Mouse (Mus musculus): Measurements from ENCODE around the gene Tns4. TPM values are rescaled to one million over a fixed set of nuclear protein-coding genes. Genes with fewer than 3 reads are reported as not detected.

Tns4 gene
- polyA plus RNA-seq, 1 experiment: 0.11 TPM

DNA sequence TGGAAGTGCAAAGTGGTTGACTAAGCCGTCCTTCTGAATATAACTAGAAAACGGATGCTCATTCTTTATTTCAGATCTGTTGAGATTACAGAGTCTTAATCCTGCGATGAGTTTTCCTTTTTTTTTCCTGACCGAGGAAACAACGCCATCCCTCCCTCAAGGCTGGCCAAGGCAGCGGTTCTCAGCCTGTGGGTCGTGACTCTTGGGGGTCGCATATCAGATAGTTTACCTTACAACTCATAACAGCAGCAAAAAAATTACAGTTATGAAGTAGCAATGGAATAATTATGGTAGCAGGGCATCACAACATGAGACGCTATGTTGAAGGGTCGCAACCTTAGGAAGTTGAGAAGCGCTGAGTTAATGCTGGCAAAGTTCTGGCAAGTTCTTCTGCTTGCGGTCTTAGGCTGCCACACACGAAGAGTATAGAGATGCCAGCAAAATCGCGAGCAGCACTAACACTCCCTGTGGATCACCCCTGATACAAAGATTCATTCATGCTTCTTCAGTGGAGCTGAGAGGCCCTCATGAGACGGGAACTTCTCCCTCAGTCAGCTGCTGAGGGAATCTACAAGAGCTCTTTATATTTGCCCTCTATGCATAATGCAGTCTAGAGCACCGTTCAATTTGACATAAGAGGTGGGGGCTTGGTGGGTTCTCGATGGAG, 64.5 kb downstream of the Tns4 start:
- no peak for TF ChIP-seq REST (IDR thresholded peaks at IDR 0.05; ENCODE audit: insufficient read depth, insufficient read length)
- TF ChIP-seq USF1 (IDR thresholded peaks at IDR 0.05; ENCODE audit: low read depth): no peak
- TF ChIP-seq POLR2AphosphoS2 (IDR thresholded peaks at IDR 0.05; ENCODE audit: insufficient read length, low read depth): no peak
- no peak overlapping the region for H3ac ChIP-seq (ENCODE audit: control insufficient read depth, insufficient read length)
- H3K36me3 ChIP-seq (ENCODE audit: control insufficient read depth, insufficient read depth): peaks cover 5% of the 10 kb centered on the region
- peaks cover 44% of the 10 kb centered on the region for H3K79me2 ChIP-seq (ENCODE audit: control insufficient read depth, insufficient read depth)
- peak overlapping the region; percentile 56 for H3K4me2 ChIP-seq (ENCODE audit: low read depth)
- peak overlapping the region; percentile 68 for H3K4me3 ChIP-seq
- no peaks in the 10 kb centered on the region for H3K27me3 ChIP-seq (ENCODE audit: control insufficient read depth, insufficient read depth, insufficient read length)

DNA sequence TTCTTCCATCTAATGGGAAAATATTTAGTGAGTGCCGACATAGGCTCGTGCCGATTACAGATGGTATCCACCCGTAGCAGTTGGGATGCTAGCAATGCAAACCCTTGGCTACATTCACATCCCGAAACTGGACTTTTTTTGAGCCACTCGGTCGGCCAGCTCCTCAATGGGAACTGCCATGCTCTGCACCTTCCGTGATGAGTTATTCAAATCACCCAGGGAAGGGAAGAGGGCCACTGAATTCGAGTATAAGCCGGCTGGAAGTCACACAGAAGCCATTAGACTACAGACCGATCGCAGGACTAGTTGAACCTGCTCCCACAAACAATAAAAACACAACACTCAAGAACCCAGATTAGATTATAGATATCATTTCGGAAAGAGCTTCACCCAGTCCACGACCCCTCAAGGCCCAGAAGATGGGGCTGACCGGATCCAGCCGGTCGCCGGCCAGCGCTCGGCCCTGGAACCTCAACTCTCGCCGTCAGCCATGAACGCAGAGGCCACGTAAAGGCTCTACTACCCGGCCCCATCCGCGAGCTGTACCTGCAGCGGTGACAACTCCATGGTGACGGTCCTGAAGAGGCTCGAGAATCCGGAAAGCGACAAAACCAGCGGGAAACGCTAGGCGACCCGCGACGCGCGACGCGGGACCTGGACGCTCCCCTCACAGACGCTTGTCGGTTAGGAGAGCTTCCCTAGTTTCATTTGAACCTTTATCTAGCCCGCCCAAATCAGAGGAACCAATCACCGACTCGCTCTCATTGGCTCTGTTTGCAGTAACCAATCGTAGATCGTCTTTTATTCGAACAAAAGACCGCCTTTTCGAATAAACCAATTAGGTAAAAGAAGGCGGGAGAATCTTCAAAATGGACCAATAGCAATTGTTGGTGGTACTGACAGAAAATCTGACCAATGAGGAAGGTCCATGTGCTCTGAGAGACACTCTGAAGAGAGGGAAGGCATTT, 65.3 kb downstream of the Tns4 start, which contains the start of gene Top2a:
Gene Top2a, minus strand, starts transcription at position 690 of the 968 bp plus-strand sequence.
- Histone ChIP-seq H3K27me3 (ENCODE audit: control insufficient read depth, insufficient read depth, insufficient read length) (no peaks in the 10 kb centered on the region), H3K4me3 (peak within 1 kb of the TSS; percentile 68), H3K79me2 (ENCODE audit: control insufficient read depth, insufficient read depth) (peaks cover 52% of the 10 kb centered on the region), H3ac (ENCODE audit: control insufficient read depth, insufficient read length) (no peak within 1 kb of the TSS), H3K36me3 (ENCODE audit: control insufficient read depth, insufficient read depth) (peaks cover 5% of the 10 kb centered on the region), H3K4me2 (ENCODE audit: low read depth) (peak within 1 kb of the TSS; percentile 81)
- TF ChIP-seq POLR2A (IDR thresholded peaks at IDR 0.05; ENCODE audit: insufficient read length, low read depth) (peak; percentile 86), POLR2AphosphoS2 (IDR thresholded peaks at IDR 0.05; ENCODE audit: insufficient read length, low read depth) (peak; percentile 87), TCF3 (IDR thresholded peaks at IDR 0.05; ENCODE audit: insufficient read length, low read depth) (no peak), E2F4 (IDR thresholded peaks at IDR 0.05; ENCODE audit: insufficient read depth) (peak; percentile 93)

- Histone ChIP-seq H3K4me2 (ENCODE audit: low read depth) (peak overlapping the region; percentile 81), H3K4me3 (peak overlapping the region; percentile 68), H3K79me2 (ENCODE audit: control insufficient read depth, insufficient read depth) (peaks cover 55% of the 10 kb centered on the region), H3K36me3 (ENCODE audit: control insufficient read depth, insufficient read depth) (peaks cover 5% of the 10 kb centered on the region), H3K27me3 (ENCODE audit: control insufficient read depth, insufficient read depth, insufficient read length) (no peaks in the 10 kb centered on the region), H3ac (ENCODE audit: control insufficient read depth, insufficient read length) (no peak overlapping the region)
- TF ChIP-seq POLR2A (IDR thresholded peaks at IDR 0.05; ENCODE audit: insufficient read length, low read depth) (no peak), MYOD1 (IDR thresholded peaks at IDR 0.05; ENCODE audit: control insufficient read depth in 1 of 3, insufficient read length in 2 of 3, low read depth in 2 of 3) (no peak), POLR2AphosphoS2 (IDR thresholded peaks at IDR 0.05; ENCODE audit: insufficient read length, low read depth) (no peak), MAX (IDR thresholded peaks at IDR 0.05; ENCODE audit: low read depth) (no peak), USF1 (IDR thresholded peaks at IDR 0.05; ENCODE audit: low read depth) (no peak), REST (IDR thresholded peaks at IDR 0.05; ENCODE audit: insufficient read depth, insufficient read length) (no peak), SRF (IDR thresholded peaks at IDR 0.05; ENCODE audit: control insufficient read depth, insufficient read length, low read depth) (no peak), CEBPB (IDR thresholded peaks at IDR 0.05; ENCODE audit: insufficient read depth, poor library complexity, severe bottlenecking) (no peak), TCF3 (IDR thresholded peaks at IDR 0.05; ENCODE audit: insufficient read length, low read depth) (no peak), TCF12 (IDR thresholded peaks at IDR 0.05; ENCODE audit: insufficient read depth, poor library complexity, severe bottlenecking) (no peak), MYOG (IDR thresholded peaks at IDR 0.05; ENCODE audit: control insufficient read depth in 1 of 3, insufficient read depth in 1 of 3, insufficient read length in 2 of 3, low read depth in 2 of 3) (no peak), E2F4 (IDR thresholded peaks at IDR 0.05; ENCODE audit: insufficient read depth) (no peak)
Observed at GRCm38 (mm10) chr11:99023094-99023493, 66.0 kb downstream of the Tns4 start.

DNA sequence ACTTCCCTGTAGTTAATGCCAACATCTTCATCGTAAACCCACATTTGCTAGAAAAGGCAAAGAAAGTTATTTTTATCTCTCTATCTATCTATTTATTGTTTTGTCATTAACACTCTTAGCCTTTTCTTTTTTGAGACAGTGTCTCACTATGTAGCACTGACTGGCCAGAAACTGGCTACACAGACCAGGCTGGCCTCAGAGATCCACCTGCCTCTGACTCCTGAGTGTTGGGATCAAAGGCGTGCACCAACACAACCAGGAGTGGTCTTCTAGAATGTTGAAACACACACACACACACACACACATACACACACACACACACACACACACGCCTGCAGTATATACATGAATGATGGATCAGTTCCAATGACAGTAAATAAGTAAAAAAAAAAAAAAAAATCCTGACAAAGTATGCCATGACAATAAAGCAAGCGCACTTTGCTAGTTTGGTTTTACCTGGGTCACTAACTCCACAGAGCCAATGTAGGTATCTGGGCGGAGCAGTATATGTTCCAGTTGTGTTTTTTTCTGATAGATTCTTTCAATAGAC, 66.6 kb downstream of the Tns4 start:
- peak overlapping the region; percentile 81 for H3K4me2 ChIP-seq (ENCODE audit: low read depth)
- H3K79me2 ChIP-seq (ENCODE audit: control insufficient read depth, insufficient read depth): peaks cover 60% of the 10 kb centered on the region
- H3ac ChIP-seq (ENCODE audit: control insufficient read depth, insufficient read length): no peak overlapping the region
- H3K4me3 ChIP-seq: peak overlapping the region; percentile 68
- no peak for TF ChIP-seq POLR2AphosphoS2 (IDR thresholded peaks at IDR 0.05; ENCODE audit: insufficient read length, low read depth)
- TF ChIP-seq POLR2A (IDR thresholded peaks at IDR 0.05; ENCODE audit: insufficient read length, low read depth): no peak
- H3K36me3 ChIP-seq (ENCODE audit: control insufficient read depth, insufficient read depth): peaks cover 11% of the 10 kb centered on the region
- H3K27me3 ChIP-seq (ENCODE audit: control insufficient read depth, insufficient read depth, insufficient read length): no peaks in the 10 kb centered on the region

DNA sequence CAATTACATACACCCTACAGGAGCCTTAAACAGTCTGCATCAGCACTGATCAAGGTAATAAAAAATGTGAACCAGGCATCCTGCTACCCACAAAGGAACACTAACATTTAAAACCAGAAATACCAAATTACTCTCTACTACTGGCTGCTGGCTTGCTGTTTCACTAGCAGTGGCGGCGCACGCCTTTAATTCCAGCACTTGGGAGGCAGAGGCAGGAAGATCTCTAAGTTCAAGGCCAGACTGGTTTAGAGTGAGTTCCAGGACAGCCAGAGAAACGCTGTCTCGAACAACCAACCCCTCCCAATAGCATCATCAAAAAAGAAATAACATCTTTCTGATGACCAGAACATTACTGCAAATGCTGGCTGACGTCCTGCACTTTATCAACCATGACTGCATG, 69.3 kb downstream of the Tns4 start:
- no peak overlapping the region for H3K4me2 ChIP-seq (ENCODE audit: low read depth)
- H3K27me3 ChIP-seq (ENCODE audit: control insufficient read depth, insufficient read depth, insufficient read length): no peaks in the 10 kb centered on the region
- H3K4me3 ChIP-seq: no peak overlapping the region
- H3K36me3 ChIP-seq (ENCODE audit: control insufficient read depth, insufficient read depth): peaks cover 36% of the 10 kb centered on the region
- no peak for TF ChIP-seq TCF12 (IDR thresholded peaks at IDR 0.05; ENCODE audit: insufficient read depth, poor library complexity, severe bottlenecking)
- no peak for TF ChIP-seq POLR2A (IDR thresholded peaks at IDR 0.05; ENCODE audit: insufficient read length, low read depth)
- TF ChIP-seq MYOD1 (IDR thresholded peaks at IDR 0.05; ENCODE audit: control insufficient read depth in 1 of 3, insufficient read length in 2 of 3, low read depth in 2 of 3): no peak
- TF ChIP-seq REST (IDR thresholded peaks at IDR 0.05; ENCODE audit: insufficient read depth, insufficient read length): no peak
- no peak for TF ChIP-seq SRF (IDR thresholded peaks at IDR 0.05; ENCODE audit: control insufficient read depth, insufficient read length, low read depth)
- no peak overlapping the region for H3ac ChIP-seq (ENCODE audit: control insufficient read depth, insufficient read length)
- peaks cover 60% of the 10 kb centered on the region for H3K79me2 ChIP-seq (ENCODE audit: control insufficient read depth, insufficient read depth)

Other genes starting within 250 kb of the Tns4 start
- gene Wipf2, start 225.7 kb downstream of the Tns4 start, polyA plus RNA-seq (2012; fragmentation: generic; extraction: Trizol): 5.3 TPM
- 2.6 TPM for gene Cdc6, start 181.5 kb downstream of the Tns4 start, polyA plus RNA-seq (2012; fragmentation: generic; extraction: Trizol)
- 27.3 TPM for gene Rara, start 161.5 kb downstream of the Tns4 start, polyA plus RNA-seq (2012; fragmentation: generic; extraction: Trizol)
- 0.05 TPM for gene Gjd3, start 106.3 kb downstream of the Tns4 start, polyA plus RNA-seq (2012; fragmentation: generic; extraction: Trizol)
- gene Top2a, start 65.1 kb downstream of the Tns4 start, polyA plus RNA-seq (2012; fragmentation: generic; extraction: Trizol): 39.9 TPM
- gene Igfbp4, start 48.1 kb downstream of the Tns4 start, polyA plus RNA-seq (2012; fragmentation: generic; extraction: Trizol): 58.6 TPM
- gene Ccr7, start 65.8 kb upstream of the Tns4 start, polyA plus RNA-seq (2012; fragmentation: generic; extraction: Trizol): 0.38 TPM
- 90.3 TPM for gene Smarce1, start 141.7 kb upstream of the Tns4 start, polyA plus RNA-seq (2012; fragmentation: generic; extraction: Trizol)
- 0.06 TPM for gene Krt222, start 154.8 kb upstream of the Tns4 start, polyA plus RNA-seq (2012; fragmentation: generic; extraction: Trizol)
- gene Krt24, start 196.0 kb upstream of the Tns4 start, polyA plus RNA-seq (2012; fragmentation: generic; extraction: Trizol): not detected
- not detected for gene Krt25, start 233.6 kb upstream of the Tns4 start, polyA plus RNA-seq (2012; fragmentation: generic; extraction: Trizol)
- not detected for gene Krt26, start 248.7 kb upstream of the Tns4 start, polyA plus RNA-seq (2012; fragmentation: generic; extraction: Trizol)